Mouse (Mus musculus): ENCODE measurements around the gene Man1c1. TPM values are rescaled to one million over a fixed set of nuclear protein-coding genes. Genes with fewer than 3 reads are reported as not detected.
A peak's percentile ranks its signal among the peaks of the same experiment; 100 is the strongest.

The Man1c1 gene
- polyA plus RNA-seq, 1 experiment from 2014 or later, result 1.9 TPM

GRCm38 (mm10) chr4:134548169-134548938, 155.7 kb downstream of the Man1c1 start:
- 76% methylated on average over 18 of the region's 18 CpGs for WGBS
- H3K4me2 ChIP-seq (ENCODE audit: low read depth, low read length), result no peak overlapping the region
- no peak for DNase-seq (ENCODE audit: low spot score)
- no peak for ATAC-seq (replicated peaks; ENCODE audit: insufficient number of reproducible peaks, low FRiP score, low TSS enrichment, low read depth)
- H3K4me1 ChIP-seq (ENCODE audit: control insufficient read depth, insufficient read depth, low read length), result no peaks in the 10 kb centered on the region
- peaks cover 10% of the 10 kb centered on the region for H3K36me3 ChIP-seq (replicated peaks; ENCODE audit: control insufficient read depth, insufficient read depth, low read depth, low read length)
- peaks cover 9% of the 10 kb centered on the region for H3K9me3 ChIP-seq (replicated peaks; ENCODE audit: control insufficient read depth, low read length)
- H3K27me3 ChIP-seq (ENCODE audit: control insufficient read depth, insufficient read depth, low read length), result no peaks in the 10 kb centered on the region
- no peak overlapping the region for H3K4me3 ChIP-seq (ENCODE audit: low read depth, low read length)
- no peak overlapping the region for H3K9ac ChIP-seq (replicated peaks; ENCODE audit: low read length)
- H3K27ac ChIP-seq (replicated peaks; ENCODE audit: low read depth, low read length), result no peak overlapping the region

GRCm38 (mm10) chr4:134546814-134547705, 157.0 kb downstream of the Man1c1 start:
- Histone ChIP-seq H3K27me3 (ENCODE audit: control insufficient read depth, insufficient read depth, low read length) (no peaks in the 10 kb centered on the region), H3K9me3 (replicated peaks; ENCODE audit: control insufficient read depth, low read length) (peaks cover 9% of the 10 kb centered on the region), H3K27ac (replicated peaks; ENCODE audit: low read depth, low read length) (no peak overlapping the region), H3K36me3 (replicated peaks; ENCODE audit: control insufficient read depth, insufficient read depth, low read depth, low read length) (peaks cover 10% of the 10 kb centered on the region), H3K9ac (replicated peaks; ENCODE audit: low read length) (no peak overlapping the region), H3K4me2 (ENCODE audit: low read depth, low read length) (no peak overlapping the region), H3K4me3 (ENCODE audit: low read depth, low read length) (no peak overlapping the region), H3K4me1 (ENCODE audit: control insufficient read depth, insufficient read depth, low read length) (no peaks in the 10 kb centered on the region)
- no peak for ATAC-seq (replicated peaks; ENCODE audit: insufficient number of reproducible peaks, low FRiP score, low TSS enrichment, low read depth)
- WGBS, result 73% methylated on average over 9 of the region's 9 CpGs
- no peak for DNase-seq (ENCODE audit: low spot score)

- ATAC-seq (replicated peaks; ENCODE audit: insufficient number of reproducible peaks, low FRiP score, low TSS enrichment, low read depth) (peak; percentile 47; the same call in 1 of the 2 replicates), DNase-seq (ENCODE audit: low spot score) (peak; percentile 90)
- H3K9me3 ChIP-seq (replicated peaks; ENCODE audit: control insufficient read depth, low read length), result no peaks in the 10 kb centered on the region
- H3K9ac ChIP-seq (replicated peaks; ENCODE audit: low read length), result no peak overlapping the region
- H3K4me1 ChIP-seq (ENCODE audit: control insufficient read depth, insufficient read depth, low read length), result no peaks in the 10 kb centered on the region
- H3K27me3 ChIP-seq (ENCODE audit: control insufficient read depth, insufficient read depth, low read length), result no peaks in the 10 kb centered on the region
- no peak overlapping the region for H3K27ac ChIP-seq (replicated peaks; ENCODE audit: low read depth, low read length)
- H3K4me3 ChIP-seq (ENCODE audit: low read depth, low read length), result no peak overlapping the region
- H3K36me3 ChIP-seq (replicated peaks; ENCODE audit: control insufficient read depth, insufficient read depth, low read depth, low read length), result peaks cover 3% of the 10 kb centered on the region; the same call in 1 of the 2 replicates
- H3K4me2 ChIP-seq (ENCODE audit: low read depth, low read length), result no peak overlapping the region
- 11% methylated on average over 5 of the region's 5 CpGs for WGBS
Observed at GRCm38 (mm10) chr4:134543261-134543660, 160.8 kb downstream of the Man1c1 start.

- H3K4me2 ChIP-seq (ENCODE audit: low read depth, low read length), result no peak overlapping the region
- no peak overlapping the region for H3K9ac ChIP-seq (replicated peaks; ENCODE audit: low read length)
- no peak overlapping the region for H3K4me3 ChIP-seq (ENCODE audit: low read depth, low read length)
- DNase-seq (ENCODE audit: low spot score) (no peak), ATAC-seq (replicated peaks; ENCODE audit: insufficient number of reproducible peaks, low FRiP score, low TSS enrichment, low read depth) (no peak)
- WGBS, result 86% methylated on average over 9 of the region's 9 CpGs
- no peaks in the 10 kb centered on the region for H3K27me3 ChIP-seq (ENCODE audit: control insufficient read depth, insufficient read depth, low read length)
- peaks cover 3% of the 10 kb centered on the region; the same call in 1 of the 2 replicates for H3K36me3 ChIP-seq (replicated peaks; ENCODE audit: control insufficient read depth, insufficient read depth, low read depth, low read length)
- no peaks in the 10 kb centered on the region for H3K9me3 ChIP-seq (replicated peaks; ENCODE audit: control insufficient read depth, low read length)
- no peak overlapping the region for H3K27ac ChIP-seq (replicated peaks; ENCODE audit: low read depth, low read length)
- no peaks in the 10 kb centered on the region for H3K4me1 ChIP-seq (ENCODE audit: control insufficient read depth, insufficient read depth, low read length)
Observed at GRCm38 (mm10) chr4:134542726-134543125, 161.4 kb downstream of the Man1c1 start.

- Histone ChIP-seq H3K36me3 (replicated peaks; ENCODE audit: control insufficient read depth, insufficient read depth, low read depth, low read length) (peaks cover 3% of the 10 kb centered on the region; the same call in 1 of the 2 replicates), H3K4me1 (ENCODE audit: control insufficient read depth, insufficient read depth, low read length) (peaks cover 3% of the 10 kb centered on the region; the same call in 1 of the 2 replicates), H3K4me3 (ENCODE audit: low read depth, low read length) (no peak overlapping the region), H3K9me3 (replicated peaks; ENCODE audit: control insufficient read depth, low read length) (no peaks in the 10 kb centered on the region), H3K9ac (replicated peaks; ENCODE audit: low read length) (no peak overlapping the region), H3K4me2 (ENCODE audit: low read depth, low read length) (no peak overlapping the region), H3K27ac (replicated peaks; ENCODE audit: low read depth, low read length) (no peak overlapping the region), H3K27me3 (ENCODE audit: control insufficient read depth, insufficient read depth, low read length) (no peaks in the 10 kb centered on the region)
- 88% methylated on average over 10 of the region's 10 CpGs for WGBS
- ATAC-seq (replicated peaks; ENCODE audit: insufficient number of reproducible peaks, low FRiP score, low TSS enrichment, low read depth) (no peak), DNase-seq (ENCODE audit: low spot score) (no peak)
Observed at GRCm38 (mm10) chr4:134538997-134539580, 165.0 kb downstream of the Man1c1 start.

- H3K9ac ChIP-seq (replicated peaks; ENCODE audit: low read length), result peak overlapping the region; percentile 22
- H3K36me3 ChIP-seq (replicated peaks; ENCODE audit: control insufficient read depth, insufficient read depth, low read depth, low read length), result peaks cover 3% of the 10 kb centered on the region; the same call in 1 of the 2 replicates
- DNase-seq (ENCODE audit: low spot score) (no peak), ATAC-seq (replicated peaks; ENCODE audit: insufficient number of reproducible peaks, low FRiP score, low TSS enrichment, low read depth) (no peak; the same call in 1 of the 2 replicates)
- no peaks in the 10 kb centered on the region for H3K9me3 ChIP-seq (replicated peaks; ENCODE audit: control insufficient read depth, low read length)
- H3K4me2 ChIP-seq (ENCODE audit: low read depth, low read length), result peak overlapping the region; percentile 68
- H3K4me1 ChIP-seq (ENCODE audit: control insufficient read depth, insufficient read depth, low read length), result peaks cover 3% of the 10 kb centered on the region; the same call in 1 of the 2 replicates
- H3K27me3 ChIP-seq (ENCODE audit: control insufficient read depth, insufficient read depth, low read length), result no peaks in the 10 kb centered on the region
- 23% methylated on average over 8 of the region's 8 CpGs for WGBS
- no peak overlapping the region for H3K27ac ChIP-seq (replicated peaks; ENCODE audit: low read depth, low read length)
- peak overlapping the region; percentile 95 for H3K4me3 ChIP-seq (ENCODE audit: low read depth, low read length)
Observed at GRCm38 (mm10) chr4:134535787-134536151, 168.3 kb downstream of the Man1c1 start.

GRCm38 (mm10) chr4:134534932-134535786, 168.9 kb downstream of the Man1c1 start, which contains the start of gene Mtfr1l:
Mtfr1l (minus strand) TSS chr4:134535387.
- peak; percentile 94 for ATAC-seq (replicated peaks; ENCODE audit: insufficient number of reproducible peaks, low FRiP score, low TSS enrichment, low read depth)
- DNase-seq (ENCODE audit: low spot score), result peak; percentile 98
- peak within 1 kb of the TSS; percentile 95 for H3K4me3 ChIP-seq (ENCODE audit: low read depth, low read length)
- H3K4me1 ChIP-seq (ENCODE audit: control insufficient read depth, insufficient read depth, low read length), result peaks cover 3% of the 10 kb centered on the region; the same call in 1 of the 2 replicates
- H3K9me3 ChIP-seq (replicated peaks; ENCODE audit: control insufficient read depth, low read length), result no peaks in the 10 kb centered on the region
- peaks cover 3% of the 10 kb centered on the region; the same call in 1 of the 2 replicates for H3K36me3 ChIP-seq (replicated peaks; ENCODE audit: control insufficient read depth, insufficient read depth, low read depth, low read length)
- H3K27ac ChIP-seq (replicated peaks; ENCODE audit: low read depth, low read length), result peak within 1 kb of the TSS; percentile 75
- peak within 1 kb of the TSS; percentile 74 for H3K9ac ChIP-seq (replicated peaks; ENCODE audit: low read length)
- no peaks in the 10 kb centered on the region for H3K27me3 ChIP-seq (ENCODE audit: control insufficient read depth, insufficient read depth, low read length)
- WGBS, result under 1% methylated on average over 71 of the region's 71 CpGs
- H3K4me2 ChIP-seq (ENCODE audit: low read depth, low read length), result peak within 1 kb of the TSS; percentile 81

Measured in embryonic facial prominence, embryonic 11.5 days (tissue).